Mouse (Mus musculus): Measurements from ENCODE around the gene Szrd1.

Szrd1 gene

DNA sequence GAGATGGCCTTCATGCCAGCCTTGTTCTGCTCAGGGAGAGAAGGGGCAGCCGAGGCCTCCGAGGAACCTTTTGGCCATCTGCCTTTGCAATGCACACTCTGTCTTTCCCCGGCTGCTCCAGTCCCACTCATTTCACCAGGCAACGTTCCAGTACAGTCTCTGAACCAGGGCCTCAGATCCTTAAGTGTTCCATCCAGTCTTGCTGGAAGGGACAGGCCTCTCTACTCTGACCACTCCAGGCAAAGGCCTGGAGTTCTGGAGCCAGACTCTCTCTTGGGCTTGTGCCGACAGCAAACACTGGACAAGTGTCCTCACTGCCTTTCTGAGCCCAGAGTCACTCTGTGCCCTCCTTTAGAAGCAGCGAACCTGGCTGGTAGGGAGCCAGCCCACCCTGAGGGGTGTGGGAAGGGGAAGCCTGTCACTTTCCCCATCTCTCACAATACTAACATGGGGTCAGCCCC lies 25.0 kb downstream of the Szrd1 start:
- no peak for DNase-seq (ENCODE audit: low spot score)

DNA sequence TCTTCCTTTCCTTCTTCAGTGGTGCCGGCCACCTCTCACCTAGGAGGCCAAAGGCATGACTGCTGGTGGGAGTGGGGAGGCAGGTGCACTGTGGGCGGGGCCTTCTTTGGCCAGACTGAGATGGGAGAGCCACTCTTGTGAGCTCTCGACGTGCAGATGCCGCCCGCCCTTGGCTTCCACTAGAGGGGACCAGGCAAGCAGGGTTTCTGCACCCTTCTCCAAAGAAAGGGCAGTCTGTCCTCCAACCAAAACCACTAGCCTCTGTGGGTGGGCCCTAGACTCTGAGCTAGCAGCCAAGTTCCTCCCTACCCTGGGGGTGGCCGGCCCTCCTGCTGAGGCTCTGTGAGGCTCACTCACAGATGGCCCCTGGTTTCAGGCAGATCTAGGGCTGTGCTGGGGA lies 25.7 kb downstream of the Szrd1 start:
- DNase-seq (ENCODE audit: low spot score), result no peak

DNA sequence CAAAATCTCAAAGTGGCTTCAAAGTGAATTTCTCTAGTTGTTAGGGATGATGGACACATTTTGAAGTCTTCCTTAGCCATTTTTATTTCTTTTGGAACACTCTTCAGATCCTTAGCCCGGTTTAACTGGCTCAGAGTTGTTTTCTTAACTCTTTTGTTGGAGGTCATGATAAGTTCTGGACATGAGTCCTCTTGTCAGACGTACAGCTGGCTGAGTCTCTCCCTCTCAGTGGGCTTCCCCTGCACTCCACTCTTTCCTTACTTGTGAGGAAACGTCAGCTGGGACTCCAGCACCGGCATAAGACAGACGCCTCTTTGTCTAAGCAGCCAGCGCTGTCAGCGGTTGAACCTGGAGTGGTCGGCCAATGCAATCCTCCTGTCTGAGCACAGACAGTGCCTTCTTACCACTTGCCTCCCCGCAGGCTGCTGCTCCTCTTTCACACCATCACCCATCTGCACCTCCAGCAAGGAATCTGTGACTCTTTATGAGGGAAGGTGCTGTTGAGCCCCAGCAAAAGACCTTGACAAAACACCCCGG lies 31.3 kb downstream of the Szrd1 start:
- DNase-seq (ENCODE audit: low spot score), result no peak

DNA sequence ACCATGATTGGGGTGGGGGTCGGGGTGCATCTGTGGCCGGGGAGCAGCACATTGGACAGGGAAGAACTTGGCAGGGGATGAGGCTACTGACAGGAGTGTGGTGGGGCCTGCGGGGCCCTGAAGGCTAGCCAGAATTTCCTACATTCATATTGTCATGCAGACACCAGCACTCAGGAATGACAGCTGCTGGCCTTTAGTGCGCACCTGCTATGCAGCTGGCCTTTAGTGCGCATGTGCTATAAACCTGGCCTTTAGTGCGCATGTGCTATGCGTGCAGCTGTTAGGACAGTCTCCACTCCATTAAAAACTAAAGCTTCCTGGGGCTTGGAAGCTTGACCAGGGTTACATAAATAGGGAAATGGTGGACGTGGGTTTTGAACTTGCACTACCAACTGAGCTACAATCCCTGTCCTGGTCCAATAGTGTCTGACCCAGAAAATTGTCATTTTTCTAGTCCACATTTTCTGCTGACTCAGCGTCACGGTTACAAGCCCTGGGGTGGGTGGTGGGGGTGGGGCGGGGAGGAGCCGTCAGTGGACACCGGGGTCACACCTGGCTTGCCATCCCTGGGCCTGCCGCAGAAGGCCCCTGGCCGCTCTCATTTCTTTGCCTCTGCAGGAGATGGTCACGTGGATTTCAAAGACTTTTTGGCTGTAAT lies 32.9 kb downstream of the Szrd1 start:
- DNase-seq (ENCODE audit: low spot score), result no peak

DNA sequence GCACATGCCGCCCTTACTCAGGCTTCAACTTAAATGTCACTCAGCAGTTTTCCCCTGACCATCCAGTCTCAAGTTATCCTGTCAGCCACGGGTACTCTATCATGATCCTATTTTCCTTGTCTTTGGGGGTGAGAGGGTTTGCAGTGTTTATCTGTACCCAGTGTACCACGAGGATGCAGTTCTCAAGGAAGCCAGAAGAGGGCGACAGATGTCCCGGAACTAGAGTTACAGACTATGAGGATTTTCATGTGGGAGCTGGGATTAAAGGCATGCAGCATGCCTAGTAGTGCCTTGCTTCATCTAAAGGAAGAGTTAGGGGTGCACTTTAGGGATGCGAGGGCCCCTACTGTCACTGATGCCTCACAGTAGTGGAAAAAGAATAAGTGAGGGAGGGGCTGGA lies 37.7 kb downstream of the Szrd1 start:
- peak; percentile 60 for DNase-seq (ENCODE audit: low spot score)

DNA sequence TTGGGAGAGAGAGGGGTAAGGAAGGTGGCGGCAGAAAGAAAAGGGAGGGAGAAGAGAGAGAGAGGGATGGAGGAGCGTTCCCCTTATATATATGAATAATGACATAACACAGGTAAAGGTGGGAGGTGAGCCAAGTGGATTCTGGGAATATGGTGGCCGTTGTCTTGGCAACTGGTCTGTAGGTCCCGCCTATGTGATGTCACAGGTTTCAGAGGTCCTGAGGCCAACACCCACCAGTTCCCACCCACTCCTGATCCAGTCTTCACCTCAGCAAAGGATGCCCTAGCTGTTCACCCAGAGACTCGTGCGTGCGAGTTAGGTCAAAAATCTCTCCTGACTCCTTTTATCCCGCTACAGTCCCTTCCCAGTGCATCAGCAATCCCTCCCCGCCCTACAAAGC lies 38.3 kb downstream of the Szrd1 start:
- no peak for DNase-seq (ENCODE audit: low spot score)

DNA sequence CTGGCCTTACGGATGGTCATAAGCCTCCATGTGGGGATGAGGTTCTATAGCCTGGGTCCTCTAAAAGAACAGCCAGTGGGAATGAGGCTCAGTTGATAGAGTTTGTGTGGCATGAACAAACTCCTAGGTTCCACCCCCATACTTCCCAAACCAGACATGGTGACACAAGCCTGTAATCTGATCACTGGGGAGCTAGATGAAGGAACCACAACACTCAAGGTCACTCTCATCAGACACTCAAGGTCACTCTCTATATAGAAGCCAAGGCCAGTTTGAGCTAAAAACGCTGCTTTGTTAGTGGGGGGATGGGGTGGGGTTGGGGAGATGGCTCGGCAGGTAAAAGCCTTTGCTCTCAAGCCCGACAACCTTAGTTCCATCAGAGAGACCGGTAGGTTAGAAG lies 39.6 kb downstream of the Szrd1 start:
- DNase-seq (ENCODE audit: low spot score), result no peak

DNA sequence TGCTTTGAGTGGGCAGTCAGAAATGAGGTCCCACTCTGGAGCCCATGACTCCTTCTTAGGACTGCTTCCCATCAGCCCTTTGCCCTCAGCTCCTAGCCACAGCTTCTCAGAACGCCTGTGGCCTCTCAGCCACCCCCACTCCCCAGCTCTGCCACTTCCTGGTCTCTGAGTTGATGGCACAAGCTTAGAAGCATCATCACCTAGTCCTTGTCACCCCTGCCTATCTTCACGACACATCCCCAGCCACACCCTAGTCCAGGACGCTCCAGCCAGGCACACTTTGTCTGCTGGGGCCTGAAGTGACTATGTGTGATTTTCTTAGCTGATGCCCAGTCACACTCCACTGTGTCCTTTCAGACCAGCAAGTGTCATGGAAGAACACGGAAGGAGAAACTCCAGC lies 40.6 kb downstream of the Szrd1 start:
- no peak for DNase-seq (ENCODE audit: low spot score)

DNA sequence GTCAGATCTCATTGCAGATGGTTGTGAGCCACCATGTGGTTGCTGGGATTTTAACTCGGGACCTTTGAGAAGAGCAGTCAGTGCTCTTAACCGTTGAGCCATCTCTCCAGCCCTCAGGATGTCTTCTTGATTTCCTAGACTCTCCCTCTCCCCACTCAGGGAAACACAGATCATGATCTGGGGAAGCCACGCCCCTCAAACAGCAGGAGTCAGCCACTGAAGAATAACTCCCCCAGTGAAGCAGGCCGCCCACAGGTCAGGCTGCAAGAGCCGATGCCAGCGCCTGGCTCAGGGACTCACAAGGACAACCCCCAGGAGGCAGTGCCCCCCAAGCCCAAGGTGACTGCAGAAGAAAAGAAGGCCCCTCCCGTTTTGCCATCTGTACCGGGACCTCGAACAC lies 42.9 kb downstream of the Szrd1 start:
- no peak for DNase-seq (ENCODE audit: low spot score)

DNA sequence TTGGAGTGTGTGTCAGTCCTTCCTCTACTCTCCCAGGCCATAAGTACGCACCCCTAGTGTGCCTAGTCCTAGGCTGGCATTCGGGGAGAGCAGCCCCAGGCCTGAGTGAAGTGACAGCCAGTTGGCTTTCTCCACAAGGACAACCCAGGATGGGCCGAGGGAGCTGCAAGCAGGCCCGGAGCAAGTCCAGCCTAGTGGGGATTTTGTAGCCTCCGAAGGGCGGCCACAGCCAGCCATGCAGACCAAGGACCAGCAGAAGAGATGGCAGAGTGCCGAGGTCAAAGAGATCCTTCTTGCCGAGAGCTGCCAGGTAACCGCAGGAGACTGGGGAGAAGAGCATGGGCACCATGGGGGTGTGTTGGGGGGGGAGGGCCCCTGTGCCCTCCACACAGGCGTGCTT lies 44.6 kb downstream of the Szrd1 start:
- no peak for DNase-seq (ENCODE audit: low spot score)

DNA sequence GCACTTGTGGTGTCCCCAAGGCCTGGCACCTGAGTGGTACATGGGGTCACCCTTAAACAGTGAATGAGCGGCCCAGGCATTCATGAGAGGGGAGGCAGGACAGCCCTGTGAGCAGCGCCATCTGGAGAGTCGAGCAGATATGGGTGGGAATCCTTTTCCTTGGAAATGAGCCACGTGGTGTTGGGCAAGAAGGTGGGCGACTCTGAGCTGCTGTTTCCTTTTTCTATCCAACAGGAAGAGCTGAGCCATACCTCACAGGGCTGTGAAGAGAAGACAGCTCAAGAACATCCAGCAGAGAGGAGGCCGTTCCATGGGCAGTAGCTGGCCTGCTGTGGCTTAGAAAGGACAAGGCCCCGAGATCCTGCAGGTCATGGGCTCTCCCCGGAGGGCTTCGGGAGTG lies 50.9 kb downstream of the Szrd1 start:
- DNase-seq (ENCODE audit: low spot score), result no peak

DNA sequence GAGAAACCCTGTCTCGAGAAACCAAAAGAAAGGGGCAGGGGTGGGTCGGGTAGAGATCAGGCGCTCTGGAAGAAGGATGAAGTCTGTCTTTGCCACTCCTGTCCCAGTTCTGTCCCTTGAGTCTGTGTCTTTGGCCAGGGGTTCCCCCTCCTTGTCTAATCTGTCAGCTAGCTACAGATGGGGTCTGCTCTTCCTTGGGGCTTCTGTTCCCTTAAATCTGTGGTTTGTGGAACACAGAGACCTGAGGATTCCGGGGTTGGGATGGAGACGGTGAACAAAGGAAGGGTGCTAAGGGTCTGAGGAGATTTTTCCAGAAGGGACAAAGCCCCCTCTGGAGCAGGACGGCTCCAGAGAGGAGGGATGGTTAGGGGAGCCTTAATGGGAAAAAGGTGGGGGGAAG lies 51.5 kb downstream of the Szrd1 start, which contains the start of gene Spata21:
Spata21 (plus strand) TSS at position 301 of the 400 bp plus-strand sequence.
- DNase-seq (ENCODE audit: low spot score), result no peak

DNA sequence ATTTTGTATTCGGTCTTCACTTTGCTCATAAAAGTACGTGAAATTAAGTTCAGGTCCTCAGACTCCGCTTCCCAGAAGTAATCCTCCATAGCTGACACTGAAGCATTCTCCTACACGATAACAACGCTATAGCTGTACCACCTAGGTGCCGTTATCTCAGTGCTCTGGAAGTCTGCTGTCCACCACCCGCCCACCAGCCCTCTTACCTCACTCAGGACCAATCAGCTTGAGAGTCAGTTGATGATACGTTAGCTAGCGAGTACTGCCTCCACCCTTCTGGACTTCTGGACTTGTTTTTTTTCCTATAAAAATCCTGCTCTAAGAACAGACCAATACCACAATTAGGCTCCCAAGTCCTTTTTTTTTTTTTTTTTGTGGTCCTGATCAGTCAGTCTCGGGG lies 52.7 kb downstream of the Szrd1 start:
- no peak for DNase-seq (ENCODE audit: low spot score)

DNA sequence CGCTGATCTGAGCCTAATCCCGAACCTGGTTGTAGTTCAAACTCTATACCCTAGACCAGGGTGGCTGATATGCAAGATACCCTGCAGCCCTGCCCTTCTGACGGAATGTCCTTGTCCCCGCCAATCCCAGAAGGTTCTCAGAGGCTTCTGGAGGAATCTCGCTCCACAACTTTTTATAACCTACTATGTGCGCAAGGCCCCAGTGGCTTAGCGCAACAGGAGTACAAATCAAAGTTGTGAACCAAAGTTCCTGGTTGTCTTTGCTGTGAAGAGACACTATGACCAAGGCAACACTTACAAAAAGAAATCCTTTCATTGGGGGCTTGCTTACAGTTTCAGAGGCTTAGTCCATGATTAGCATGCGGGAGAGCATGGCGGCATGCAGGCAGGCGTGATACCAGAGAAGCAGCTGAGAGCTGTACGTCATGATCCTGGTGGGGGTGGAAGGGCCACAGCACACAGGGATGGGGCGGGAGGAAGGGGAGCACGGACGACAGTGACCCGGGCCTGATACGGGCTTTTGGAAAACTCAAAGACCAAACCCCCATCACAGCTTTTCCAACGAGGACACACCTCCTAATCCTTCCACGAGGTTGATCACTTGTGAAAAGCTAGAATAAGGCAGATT lies 61.0 kb downstream of the Szrd1 start:
- DNase-seq (ENCODE audit: low spot score), result no peak

DNA sequence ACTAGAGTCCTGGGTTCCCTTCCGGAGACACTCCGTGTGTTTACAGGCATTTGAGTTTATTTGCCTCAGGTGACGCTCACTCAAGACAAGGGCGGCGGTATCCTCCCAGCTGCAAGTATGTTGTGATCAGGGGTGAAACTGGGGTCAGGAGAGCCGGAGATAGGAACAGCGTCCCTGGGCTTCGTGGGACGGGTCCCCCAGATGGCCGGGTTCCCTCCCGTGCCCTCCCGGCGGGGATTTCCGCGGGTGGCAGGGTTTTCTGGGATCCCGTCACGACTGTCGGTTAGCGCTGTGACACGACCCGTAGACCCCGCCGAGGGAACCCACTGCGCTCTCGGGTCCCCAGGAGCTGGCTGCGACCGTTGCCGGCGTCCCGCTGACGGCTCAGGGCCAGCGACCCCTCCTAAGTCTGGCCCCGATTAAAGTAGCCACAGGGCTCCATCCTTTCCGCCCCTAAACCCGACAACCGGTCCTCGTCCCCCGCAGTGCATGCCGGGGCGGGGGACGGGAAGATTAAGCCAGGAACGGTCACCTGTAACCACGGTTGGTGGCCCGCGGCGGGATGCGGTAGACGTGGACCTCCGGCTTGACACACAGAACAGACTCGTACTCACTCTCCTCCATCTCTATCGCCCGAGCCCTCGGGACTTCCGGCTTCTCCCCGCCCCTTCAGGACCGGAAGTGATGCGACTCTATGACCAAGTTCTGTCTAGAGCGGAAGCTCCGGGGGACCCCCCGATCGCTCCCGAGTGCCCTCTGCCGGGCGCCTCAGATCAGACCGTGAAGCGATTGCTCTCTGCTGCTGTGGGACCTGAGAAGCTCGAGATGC lies 61.7 kb downstream of the Szrd1 start, which contains the start of gene Necap2:
Necap2 (minus strand) TSS at position 677 of the 829 bp plus-strand sequence.
- peak; percentile 97 for DNase-seq (ENCODE audit: low spot score)

DNA sequence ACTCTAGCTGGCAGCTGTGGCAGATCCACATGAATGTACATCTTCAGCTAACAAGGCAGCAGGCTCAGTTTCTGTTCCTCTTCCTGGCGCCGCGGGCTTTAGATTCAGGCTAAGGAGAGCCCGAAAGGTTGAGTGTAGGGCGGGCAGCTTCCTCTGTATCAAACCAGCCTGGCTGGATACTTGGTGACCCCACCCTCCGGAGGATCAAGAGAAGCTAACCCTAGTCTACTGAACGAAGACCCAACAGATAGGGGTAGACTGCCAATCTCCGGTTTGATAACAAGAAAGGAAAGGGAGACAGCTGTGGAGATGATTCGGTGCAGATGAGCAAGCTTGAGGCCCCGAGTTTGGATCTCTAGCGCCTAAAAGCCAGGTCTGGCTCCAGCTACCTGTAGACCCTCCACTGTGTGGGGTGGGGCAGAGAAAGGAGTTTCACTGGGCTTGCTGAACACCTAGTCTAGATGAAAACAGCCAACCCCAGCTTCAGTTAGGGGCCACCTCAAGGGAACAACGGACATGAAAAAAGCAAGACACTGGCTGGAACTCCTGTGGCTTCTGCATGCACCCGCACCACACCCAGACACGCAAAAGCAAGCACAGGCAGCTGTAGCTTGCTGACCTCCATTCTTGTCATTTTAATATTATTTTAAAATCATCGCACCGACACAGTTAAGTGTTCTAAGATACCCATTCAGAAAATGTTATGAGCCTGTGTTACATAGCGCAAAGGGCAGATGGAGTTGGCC lies 62.6 kb downstream of the Szrd1 start:
- DNase-seq (ENCODE audit: low spot score), result peak; percentile 70

DNA sequence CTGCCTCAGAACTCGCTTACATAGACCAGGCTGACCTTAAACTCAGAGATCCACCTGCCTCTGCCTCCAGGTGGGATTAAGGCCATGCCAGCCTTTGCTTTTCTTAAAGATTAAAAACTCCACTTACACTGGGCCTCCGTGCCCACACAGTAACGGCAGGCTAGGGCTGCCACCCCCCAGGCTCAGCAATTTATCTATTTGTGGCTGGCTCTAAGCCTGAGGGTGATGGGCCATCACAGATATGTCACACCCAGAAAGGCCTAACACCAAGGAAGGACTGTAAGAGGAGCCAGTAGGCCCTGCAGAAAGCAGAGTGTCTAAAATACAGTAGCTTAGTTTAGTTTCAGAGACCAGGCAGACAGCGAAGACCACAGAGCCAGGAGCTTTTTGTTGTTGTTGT lies 65.5 kb downstream of the Szrd1 start:
- DNase-seq (ENCODE audit: low spot score), result peak; percentile 29

DNA sequence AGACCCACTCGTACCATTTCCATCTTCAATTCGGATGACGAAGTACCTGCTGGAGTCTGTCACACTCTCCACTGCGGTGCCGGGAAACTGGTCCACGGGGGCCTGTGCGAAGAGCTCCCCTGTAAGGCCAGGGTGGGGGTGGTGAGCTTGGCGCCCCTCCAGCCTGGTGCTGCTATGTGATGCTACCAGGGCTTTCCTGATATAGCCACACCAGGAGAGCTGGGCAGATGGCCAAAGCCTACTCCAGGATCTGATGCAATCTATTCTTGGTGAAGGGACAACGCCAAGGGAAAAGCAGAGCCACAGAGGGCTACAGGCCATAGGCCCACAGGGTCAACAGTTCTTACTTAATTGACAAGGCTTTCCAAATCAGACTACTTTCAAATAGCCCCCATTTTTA lies 65.9 kb downstream of the Szrd1 start:
- DNase-seq (ENCODE audit: low spot score), result no peak

DNA sequence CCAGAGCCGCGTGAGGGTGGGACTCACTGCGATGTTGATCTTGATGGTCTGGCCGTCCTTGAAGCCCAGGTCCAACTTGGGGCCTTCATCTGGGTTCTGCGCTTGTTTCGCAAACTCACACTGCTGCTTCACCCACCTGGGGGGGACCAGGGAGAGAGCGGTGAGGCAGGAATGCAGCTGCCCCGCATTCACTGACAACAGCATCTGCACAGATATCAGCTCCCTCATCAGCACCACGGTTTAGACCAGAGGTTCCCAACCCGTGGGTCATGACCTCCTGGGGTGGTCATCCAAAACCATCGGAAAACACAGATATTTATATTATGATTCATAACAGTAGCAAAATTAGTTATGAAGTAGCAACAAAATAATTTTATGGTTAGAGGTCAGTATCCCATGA lies 67.1 kb downstream of the Szrd1 start:
- no peak for DNase-seq (ENCODE audit: low spot score)

DNA sequence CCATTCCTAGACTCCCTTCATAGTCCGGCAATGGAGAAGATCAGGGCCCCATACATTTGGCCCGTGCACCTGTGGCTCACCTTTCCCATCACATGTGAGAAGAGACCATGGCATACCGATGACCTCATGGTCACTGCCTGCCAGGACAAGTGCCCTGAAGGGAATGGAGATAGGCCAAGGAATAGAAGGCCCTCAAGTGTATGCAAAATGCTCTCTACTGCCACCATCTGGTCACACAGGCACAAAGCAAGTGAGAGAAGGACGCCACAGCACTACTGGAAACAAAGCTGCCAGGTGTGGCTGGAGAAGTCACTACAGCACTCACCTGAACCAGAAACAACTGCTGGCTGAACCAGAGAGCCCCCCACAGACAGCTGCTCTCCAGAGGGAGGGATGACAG lies 69.8 kb downstream of the Szrd1 start:
- peak; percentile 28 for DNase-seq (ENCODE audit: low spot score)

DNA sequence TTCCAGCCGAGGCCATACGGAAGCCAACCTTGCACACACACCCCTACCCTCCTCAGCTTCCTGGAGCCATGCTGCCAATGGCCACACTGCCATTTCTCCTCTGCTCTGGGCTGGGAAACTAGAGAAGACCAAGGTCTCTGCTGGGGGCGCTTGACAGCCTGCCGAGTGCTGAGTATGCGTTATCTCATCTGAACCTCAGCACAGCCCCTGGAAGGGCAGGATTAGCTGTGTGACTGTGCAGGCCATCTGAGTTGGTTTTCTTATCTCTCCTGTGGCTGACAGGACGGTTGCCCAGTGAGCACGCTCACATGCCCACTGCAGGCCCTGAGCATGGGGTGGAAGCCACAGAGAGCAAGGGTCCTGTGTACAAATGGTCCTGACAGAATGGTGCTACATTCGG lies 70.9 kb downstream of the Szrd1 start:
- peak; percentile 48 for DNase-seq (ENCODE audit: low spot score)

DNA sequence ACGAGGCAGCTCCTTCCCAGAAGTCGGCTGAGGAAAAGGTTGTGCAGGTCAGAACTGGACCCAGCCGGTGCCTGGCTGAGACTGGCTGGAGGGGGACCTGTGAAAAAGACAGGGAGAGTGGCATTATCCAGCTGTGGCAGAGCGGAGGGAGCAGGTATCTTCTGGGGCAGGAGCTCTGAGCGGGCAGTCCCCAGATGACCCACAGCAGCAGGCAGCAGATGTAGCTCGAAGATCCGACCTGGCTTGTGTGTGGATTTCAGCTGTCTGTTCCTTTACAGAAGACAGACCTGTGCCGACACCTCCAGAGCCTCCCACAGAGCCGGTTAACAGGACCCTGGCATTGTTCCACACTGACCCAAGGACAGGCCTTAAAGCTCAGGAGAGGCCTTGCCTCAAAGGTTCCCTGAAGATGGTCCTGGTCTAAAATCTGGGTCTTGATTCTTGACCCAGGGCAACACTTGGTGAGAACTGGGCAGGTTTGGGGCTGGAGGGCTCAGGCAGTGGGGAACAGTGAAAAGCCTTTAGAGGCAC lies 72.0 kb downstream of the Szrd1 start:
- DNase-seq (ENCODE audit: low spot score), result no peak
